Mouse (Mus musculus) adrenal gland, adult 18-20 months (tissue): ENCODE data around the gene Rpl27. TPM values are rescaled to one million over a fixed set of nuclear protein-coding genes. Genes with fewer than 3 reads are reported as not detected.

Experiments
- microRNA-seq, 2 experiments: library from miRNA; unstranded; fragments of <30 nt; microRNA quantifications; one replicate each; pipeline ENCODE4 v1.2.0; 2021; ENCODE audit warnings: borderline number of aligned reads in 2 of 2
- total RNA-seq, 2 experiments: library from RNA; stranded (reverse); gene quantifications; 1 replicate in 1 of 2; 2 replicates in 1 of 2; pipeline ENCODE4 v1.2.3; 2021

Rpl27 gene
- total RNA-seq, 2 experiments from 2014 or later: 68.8 to 83.9 TPM

Small RNA genes within 50 kb of the gene (microRNA-seq; reads per million reads assigned to microRNA genes)
- gene Mir6929: 0 to 2.8 reads per million in 2 experiments

Other genes starting within 250 kb of the Rpl27 start
- 10 to 100 TPM; 29.5 to 35.6 TPM for gene Ezh1, start 215.8 kb upstream of the Rpl27 start, total RNA-seq
- 10 to 100 TPM; 38.3 to 41.4 TPM for gene Ramp2, start 196.3 kb upstream of the Rpl27 start, total RNA-seq
- gene Vps25, start 188.6 kb upstream of the Rpl27 start, total RNA-seq: 100 to 1,000 TPM in 1 of 2 experiments, 10 to 100 TPM in 1; 89.3 to 113 TPM
- 1 to 10 TPM; 4.1 to 4.6 TPM for gene Wnk4, start 181.7 kb upstream of the Rpl27 start, total RNA-seq
- under 1 TPM; 0.33 to 0.99 TPM for gene Cntd1, start 163.3 kb upstream of the Rpl27 start, total RNA-seq
- gene Coa3, start 163.2 kb upstream of the Rpl27 start, total RNA-seq: 10 to 100 TPM; 79.9 to 86.3 TPM
- 100 to 1,000 TPM; 151 to 161 TPM for gene Becn1, start 140.0 kb upstream of the Rpl27 start, total RNA-seq
- gene Psme3, start 126.1 kb upstream of the Rpl27 start, total RNA-seq: 100 to 1,000 TPM; 139 to 164 TPM
- 1 to 10 TPM; 6.0 to 7.0 TPM for gene Aoc2, start 117.2 kb upstream of the Rpl27 start, total RNA-seq
- 100 to 1,000 TPM in 1 of 2 experiments, 10 to 100 TPM in 1; 40.0 to 124 TPM for gene Aoc3, start 111.7 kb upstream of the Rpl27 start, total RNA-seq
- gene G6pc, start 74.7 kb upstream of the Rpl27 start, total RNA-seq: 10 to 100 TPM; 13.0 to 27.5 TPM
- gene Aarsd1, start 24.7 kb upstream of the Rpl27 start, total RNA-seq: 10 to 100 TPM; 29.1 to 38.1 TPM
- 1 to 10 TPM; 2.7 to 4.7 TPM for gene Gm27029, start 17.5 kb upstream of the Rpl27 start, total RNA-seq
- gene Rundc1, start 17.2 kb upstream of the Rpl27 start, total RNA-seq: 10 to 100 TPM; 28.2 TPM
- gene Ptges3l, start 17.0 kb upstream of the Rpl27 start, total RNA-seq: 1 to 10 TPM; 6.1 TPM
- 10 to 100 TPM; 30.0 to 38.8 TPM for gene Ifi35, start 6.1 kb downstream of the Rpl27 start, total RNA-seq
- 10 to 100 TPM in 1 of 2 experiments, 1 to 10 TPM in 1; 9.8 to 14.9 TPM for gene Rnd2, start 22.7 kb downstream of the Rpl27 start, total RNA-seq
- 100 to 1,000 TPM; 126 TPM for gene Vat1, start 23.9 kb downstream of the Rpl27 start, total RNA-seq
- under 1 TPM; 0.80 to 0.96 TPM for gene Brca1, start 109.7 kb downstream of the Rpl27 start, total RNA-seq
- gene Nbr1, start 109.9 kb downstream of the Rpl27 start, total RNA-seq: 100 to 1,000 TPM; 128 to 165 TPM
- gene Tmem106a, start 139.9 kb downstream of the Rpl27 start, total RNA-seq: 10 to 100 TPM; 13.9 to 26.8 TPM
- not detected for gene Gm11634, start 157.0 kb downstream of the Rpl27 start, total RNA-seq
- 10 to 100 TPM; 29.3 to 31.3 TPM for gene Rdm1, start 184.9 kb downstream of the Rpl27 start, total RNA-seq
- 10 to 100 TPM; 11.6 to 14.3 TPM for gene Arl4d, start 223.2 kb downstream of the Rpl27 start, total RNA-seq